Mouse (Mus musculus) midbrain, embryonic 14.5 days (tissue): ENCODE results near the gene Olfr56. TPM values are rescaled to one million over a fixed set of nuclear protein-coding genes. Genes with fewer than 3 reads are reported as not detected.

Source experiments
- ATAC-seq: fragments of 200-750 bp; cut with Nextera tagmentation; 2 replicates; pipeline ENCODE4 v1.8.0; 2017; ENCODE audit warnings: moderate number of reproducible peaks, moderate library complexity; ENCODE audit not compliant: low FRiP score, low TSS enrichment
- DNase-seq: peaks from one replicate; pipeline ENCODE4 v3.0.0-alpha.2; 2015
- H3K27ac ChIP-seq: fragments of 300-500 bp; sonication (generic); replicated peaks from 2 replicates; pipeline ENCODE4 v1.5.1; 2014; ENCODE audit warnings: mild to moderate bottlenecking, low read depth, low read length, moderate library complexity
- H3K27me3 ChIP-seq: fragments of 300-500 bp; sonication (generic); 2 replicates; pipeline ENCODE4 v1.6.1; 2014; ENCODE audit warnings: low read length, control low read depth, mixed read lengths; ENCODE audit not compliant: control insufficient read depth, insufficient read depth
- H3K36me3 ChIP-seq: fragments of 300-500 bp; sonication (generic); 2 replicates; pipeline ENCODE4 v1.6.1; 2014; ENCODE audit warnings: low read length, control low read depth; ENCODE audit not compliant: control insufficient read depth, insufficient read depth
- H3K4me1 ChIP-seq: fragments of 300-500 bp; sonication (generic); 2 replicates; pipeline ENCODE4 v1.6.1; 2014; ENCODE audit warnings: mild to moderate bottlenecking, antibody characterized with exemption, low read length, control low read depth; ENCODE audit not compliant: control insufficient read depth, insufficient read depth
- H3K4me2 ChIP-seq: fragments of 300-500 bp; sonication (generic); 2 replicates; pipeline ENCODE4 v1.6.1; 2014; ENCODE audit warnings: mild to moderate bottlenecking, low read length, moderate library complexity
- H3K4me3 ChIP-seq: fragments of 300-500 bp; sonication (generic); replicated peaks from 2 replicates; pipeline ENCODE4 v1.5.1; 2014; ENCODE audit warnings: low read depth, low read length
- H3K9ac ChIP-seq: fragments of 300-500 bp; sonication (generic); replicated peaks from 2 replicates; pipeline ENCODE4 v1.6.1; 2014; ENCODE audit warnings: mild to moderate bottlenecking, low read length, moderate library complexity
- H3K9me3 ChIP-seq: fragments of 300-500 bp; sonication (generic); 2 replicates; pipeline ENCODE4 v1.6.1; 2016; ENCODE audit warnings: low read length, control low read depth, mixed read lengths; ENCODE audit not compliant: control insufficient read depth
- WGBS: fragments of 180-500 bp; shearing (Covaris S2); extraction: QIAGEN DNeasy Blood & Tissue Kit; methylation state at CpG from one replicate; pipeline ENCODE4 v1.1.7; 2014; 5-methylcytosine and 5-hydroxymethylcytosine counted together
- polyA plus RNA-seq: library from polyadenylated mRNA; unstranded; fragments of >200 nt; fragmentation: Nextera tagmentation; extraction: Ambion mirVana; gene quantifications from 2 replicates; pipeline ENCODE4 v1.2.1, GENCODE M21; 2014

Gene Olfr56
- polyA plus RNA-seq, 1 experiment from 2014 or later: not detected

DNA sequence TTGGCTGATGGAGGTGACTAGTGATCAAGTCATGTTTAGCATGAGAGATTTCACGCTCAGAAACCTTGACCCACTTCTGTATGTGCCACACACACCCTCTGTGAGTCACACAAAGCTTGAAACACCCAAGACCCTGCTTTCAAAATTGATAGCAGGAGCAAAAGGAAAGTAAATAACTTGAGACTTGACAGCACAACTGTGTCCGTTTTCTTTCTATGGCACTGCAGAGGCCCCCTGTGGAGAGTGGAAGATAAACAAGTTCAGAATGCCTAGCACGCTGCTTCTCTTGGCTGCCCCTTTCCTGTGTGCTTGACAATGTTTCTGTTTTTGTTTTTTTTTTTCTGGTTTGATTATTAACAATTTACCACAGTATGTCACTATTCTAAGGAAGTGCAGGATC is 106.2 kb downstream of the Olfr56 start:
- ATAC-seq (no peak), DNase-seq (peak; percentile 8)
- no peak overlapping the region for H3K4me2 ChIP-seq
- no peaks in the 10 kb centered on the region for H3K9me3 ChIP-seq
- H3K27ac ChIP-seq: no peak overlapping the region
- H3K4me1 ChIP-seq: no peaks in the 10 kb centered on the region
- H3K36me3 ChIP-seq: no peaks in the 10 kb centered on the region
- H3K4me3 ChIP-seq: no peak overlapping the region
- H3K9ac ChIP-seq: no peak overlapping the region
- H3K27me3 ChIP-seq: no peaks in the 10 kb centered on the region
- WGBS: 54% methylated on average over 3 of the region's 3 CpGs

DNA sequence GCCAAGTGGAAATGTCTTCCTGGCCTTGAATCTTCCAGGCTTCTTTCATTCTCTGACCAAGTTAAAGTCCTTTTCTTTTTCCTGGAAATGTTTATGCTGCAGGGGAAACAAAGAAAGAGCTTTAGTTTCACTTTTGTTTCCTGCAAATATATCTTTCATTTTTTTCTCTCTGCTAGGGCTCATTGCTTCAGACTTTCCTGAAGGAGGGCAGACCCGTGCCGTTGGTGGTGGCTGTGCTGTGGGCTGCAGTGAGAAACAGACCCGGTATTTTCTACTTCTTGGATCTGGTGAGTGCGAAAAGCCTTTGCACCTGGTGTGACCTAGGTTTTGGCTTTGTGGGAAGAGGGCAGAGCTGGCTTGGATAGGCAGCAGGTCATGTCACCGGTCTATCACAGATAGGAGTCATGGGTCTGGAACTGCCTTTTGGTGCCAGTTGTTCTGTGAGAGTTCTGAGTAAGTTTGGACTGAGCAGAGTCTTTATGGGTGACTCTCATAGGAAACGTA is 108.2 kb downstream of the Olfr56 start:
- Histone ChIP-seq H3K36me3 (no peaks in the 10 kb centered on the region), H3K4me2 (no peak overlapping the region), H3K9me3 (no peaks in the 10 kb centered on the region), H3K27me3 (no peaks in the 10 kb centered on the region), H3K9ac (no peak overlapping the region), H3K4me1 (no peaks in the 10 kb centered on the region), H3K27ac (no peak overlapping the region), H3K4me3 (no peak overlapping the region)
- DNase-seq: no peak
- 89% methylated on average over 6 of the region's 6 CpGs for WGBS
- ATAC-seq: no peak

DNA sequence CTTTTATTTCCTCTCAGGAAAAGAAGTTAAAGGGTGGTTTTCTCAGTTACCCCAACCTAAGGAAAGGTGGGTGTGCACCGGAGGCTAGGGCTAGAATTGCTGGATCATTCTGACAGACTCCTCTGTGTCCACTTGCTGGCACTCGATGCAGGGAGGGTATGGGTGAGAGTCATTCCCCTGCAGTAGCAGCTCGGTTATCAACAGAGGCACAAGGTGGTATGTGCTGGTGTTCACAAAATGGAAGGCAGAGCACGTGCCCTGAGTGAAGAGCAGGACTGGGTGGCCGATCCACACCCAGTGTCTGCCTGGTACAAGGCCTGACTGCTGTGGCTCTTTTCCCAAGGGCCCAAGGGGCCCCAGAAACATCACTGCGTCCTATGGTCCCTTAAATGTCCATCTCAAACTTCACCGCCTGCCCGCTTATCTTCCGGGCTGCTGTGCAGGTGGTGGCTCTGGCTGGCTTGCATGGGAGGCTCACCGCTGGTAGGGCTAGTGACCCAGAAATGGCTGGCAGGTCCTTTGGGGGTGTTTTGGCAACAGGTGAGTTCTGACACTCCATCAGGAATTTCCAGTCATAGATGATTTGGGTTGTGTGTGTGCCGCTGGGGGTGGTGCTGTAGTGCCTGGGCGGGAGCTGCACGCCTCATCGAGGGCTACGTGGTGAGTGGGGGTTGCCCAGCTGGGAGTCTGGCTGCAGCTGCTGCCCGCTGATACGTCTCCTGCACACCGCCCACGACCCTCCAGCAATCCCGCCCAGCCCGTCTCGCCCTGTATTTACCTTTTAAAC is 109.3 kb downstream of the Olfr56 start:
- WGBS: 45% methylated on average over 22 of the region's 22 CpGs
- H3K4me3 ChIP-seq: no peak overlapping the region
- no peak overlapping the region for H3K9ac ChIP-seq
- H3K4me2 ChIP-seq: no peak overlapping the region
- no peaks in the 10 kb centered on the region for H3K27me3 ChIP-seq
- H3K9me3 ChIP-seq: no peaks in the 10 kb centered on the region
- no peaks in the 10 kb centered on the region for H3K4me1 ChIP-seq
- ATAC-seq (no peak), DNase-seq (no peak)
- H3K27ac ChIP-seq: no peak overlapping the region
- H3K36me3 ChIP-seq: no peaks in the 10 kb centered on the region

DNA sequence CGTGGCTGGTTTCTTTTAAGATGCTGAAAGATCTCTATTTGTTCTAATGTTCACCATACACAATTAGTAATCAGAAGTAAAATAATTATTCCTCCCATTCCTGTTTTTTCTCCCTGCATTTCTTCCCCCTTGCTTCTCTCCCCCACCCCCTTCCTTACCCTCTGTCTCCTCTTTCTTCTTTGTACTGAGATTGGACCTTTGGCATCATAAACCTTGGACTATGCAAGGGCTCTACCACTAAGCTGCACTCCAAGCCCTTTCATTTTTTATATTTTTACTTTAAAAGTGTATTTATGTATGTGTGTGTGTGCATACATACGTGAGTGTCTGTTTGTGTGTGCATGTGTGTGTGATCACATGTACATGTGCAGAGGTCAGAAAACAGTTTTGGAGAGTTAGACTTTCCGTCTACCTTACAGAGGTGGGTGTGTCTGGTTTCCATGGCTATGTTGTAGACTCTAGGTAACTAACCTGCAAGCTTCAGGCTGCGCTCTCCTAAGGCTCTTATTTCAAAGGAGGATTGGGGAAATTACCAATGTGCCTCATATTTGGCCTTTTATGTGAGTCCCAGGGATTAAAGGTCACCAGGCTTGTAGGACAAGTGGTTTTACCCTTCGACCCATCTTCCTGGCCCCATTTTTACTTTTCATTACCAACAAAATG is 110.4 kb downstream of the Olfr56 start:
- Histone ChIP-seq H3K27me3 (no peaks in the 10 kb centered on the region), H3K9me3 (no peaks in the 10 kb centered on the region), H3K36me3 (no peaks in the 10 kb centered on the region), H3K9ac (no peak overlapping the region), H3K27ac (no peak overlapping the region), H3K4me3 (no peak overlapping the region), H3K4me2 (no peak overlapping the region), H3K4me1 (no peaks in the 10 kb centered on the region)
- DNase-seq (no peak), ATAC-seq (no peak)
- WGBS: 91% methylated on average over 5 of the region's 5 CpGs

DNA sequence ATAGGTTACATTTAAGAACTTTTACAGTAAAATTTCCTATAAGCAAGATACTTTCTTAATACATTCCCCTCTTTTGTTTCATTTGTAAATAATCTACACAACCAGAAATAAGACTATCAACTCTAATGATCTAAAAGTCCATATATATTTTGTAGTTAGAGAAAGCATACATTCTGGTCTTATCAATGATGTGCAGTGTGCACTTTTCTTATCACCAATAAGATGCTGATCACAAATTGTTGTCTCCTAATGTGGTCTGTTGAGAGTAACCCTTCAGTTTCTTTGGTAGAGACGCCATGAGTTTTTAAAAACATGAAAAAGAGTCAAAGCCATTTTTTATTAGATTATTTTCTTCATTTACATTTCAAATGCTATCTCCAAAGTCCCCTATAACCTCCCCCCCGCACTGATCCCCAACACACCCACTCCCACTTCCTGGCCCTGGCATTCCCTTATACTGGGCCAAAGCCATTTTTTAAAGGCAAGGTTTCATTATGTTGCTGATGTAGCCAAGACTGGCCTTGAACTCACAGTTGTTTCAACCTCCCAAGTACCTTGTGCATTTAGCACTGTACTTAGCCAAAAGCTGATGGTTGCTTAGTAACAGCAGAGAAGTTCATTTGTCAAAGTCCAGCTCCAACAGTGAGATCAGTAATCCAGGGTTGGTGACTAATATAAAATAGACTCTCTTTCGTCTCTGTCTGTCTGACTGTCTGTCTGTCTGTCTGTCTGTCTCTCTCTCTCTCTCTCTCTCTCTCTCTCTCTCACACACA is 111.2 kb downstream of the Olfr56 start:
- H3K27ac ChIP-seq: no peak overlapping the region
- H3K4me2 ChIP-seq: no peak overlapping the region
- WGBS: 81% methylated on average over 3 of the region's 3 CpGs
- H3K4me3 ChIP-seq: no peak overlapping the region
- H3K9ac ChIP-seq: no peak overlapping the region
- DNase-seq (no peak), ATAC-seq (no peak)
- no peaks in the 10 kb centered on the region for H3K36me3 ChIP-seq
- no peaks in the 10 kb centered on the region for H3K9me3 ChIP-seq
- no peaks in the 10 kb centered on the region for H3K27me3 ChIP-seq
- H3K4me1 ChIP-seq: no peaks in the 10 kb centered on the region

DNA sequence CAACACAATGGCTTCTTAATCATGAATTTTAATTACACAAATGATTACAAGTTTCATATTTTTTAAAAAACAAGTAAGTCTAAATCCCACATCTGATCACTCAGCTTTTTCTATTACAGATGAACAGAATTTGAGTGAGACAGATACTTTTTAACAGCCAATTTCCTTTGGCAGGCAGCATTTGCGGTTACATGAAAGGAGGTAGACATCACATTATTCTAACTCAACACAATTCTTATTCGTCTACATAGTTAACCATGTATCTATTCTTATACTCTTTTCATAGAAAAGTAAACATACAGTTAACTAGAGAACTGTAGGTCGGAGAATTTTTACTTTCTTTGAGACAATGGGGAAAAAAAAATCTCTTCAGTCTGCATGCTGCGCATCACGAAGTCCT is 111.9 kb downstream of the Olfr56 start:
- Histone ChIP-seq H3K4me3 (no peak overlapping the region), H3K36me3 (no peaks in the 10 kb centered on the region), H3K9me3 (no peaks in the 10 kb centered on the region), H3K27me3 (no peaks in the 10 kb centered on the region), H3K4me2 (no peak overlapping the region), H3K9ac (no peak overlapping the region), H3K27ac (no peak overlapping the region), H3K4me1 (no peaks in the 10 kb centered on the region)
- ATAC-seq (no peak), DNase-seq (no peak)
- WGBS: 88% methylated on average over 5 of the region's 5 CpGs

DNA sequence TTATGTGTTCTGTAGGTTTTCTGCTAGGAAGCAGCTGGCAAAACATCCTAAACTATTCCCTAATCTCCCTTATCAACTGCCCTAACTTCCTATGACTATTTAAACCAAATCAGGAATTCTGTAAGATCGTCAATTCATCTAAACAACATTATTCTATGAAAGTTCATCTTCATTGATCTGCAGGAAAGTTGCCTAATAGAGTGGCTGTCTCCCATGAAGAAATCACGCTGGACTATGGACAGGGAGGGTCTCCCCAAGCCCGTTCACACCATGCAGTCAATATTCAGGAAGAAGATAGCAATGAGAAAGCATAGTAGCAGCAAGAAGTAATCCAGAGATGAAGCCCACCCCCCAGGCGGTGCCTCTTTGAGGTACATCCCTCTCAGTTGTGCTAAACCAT is 112.5 kb downstream of the Olfr56 start:
- no peak overlapping the region for H3K27ac ChIP-seq
- no peak overlapping the region for H3K9ac ChIP-seq

DNA sequence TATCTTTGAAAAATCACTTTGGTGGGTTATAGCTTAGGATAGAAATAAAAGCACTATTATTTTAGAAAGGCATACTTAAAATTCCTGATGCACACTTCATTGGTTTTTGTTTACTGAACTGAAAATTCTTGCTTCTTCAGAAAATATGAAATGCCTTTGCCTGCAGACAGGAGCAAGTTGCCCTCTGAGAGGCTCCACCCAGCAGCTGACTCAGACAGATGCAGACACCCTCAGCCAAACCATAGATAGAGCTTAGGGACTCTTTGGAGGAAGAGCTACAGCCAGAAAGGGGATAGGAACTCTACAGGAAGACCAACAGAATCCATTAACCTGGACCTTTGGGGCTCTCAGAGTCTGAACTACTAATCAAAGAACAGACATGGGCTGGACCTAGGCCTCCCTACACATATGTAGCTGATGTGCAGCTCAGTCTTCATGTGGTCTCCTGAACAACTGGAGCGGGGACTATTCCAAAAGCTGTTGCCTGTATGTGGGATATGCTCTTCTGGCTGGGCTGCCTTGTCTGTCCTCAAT is 113.4 kb downstream of the Olfr56 start:
- DNase-seq (no peak), ATAC-seq (no peak)
- no peaks in the 10 kb centered on the region for H3K9me3 ChIP-seq
- H3K36me3 ChIP-seq: no peaks in the 10 kb centered on the region
- no peak overlapping the region for H3K4me3 ChIP-seq
- H3K27ac ChIP-seq: no peak overlapping the region
- H3K9ac ChIP-seq: no peak overlapping the region
- no peak overlapping the region for H3K4me2 ChIP-seq
- H3K4me1 ChIP-seq: no peaks in the 10 kb centered on the region
- WGBS: 97% methylated on average over 1 of the region's 1 CpGs
- no peaks in the 10 kb centered on the region for H3K27me3 ChIP-seq

More for the DNA sequence above, 112.5 kb downstream of the Olfr56 start:
- no peak overlapping the region for H3K4me2 ChIP-seq
- H3K4me3 ChIP-seq: no peak overlapping the region
- WGBS: 78% methylated on average over 4 of the region's 4 CpGs
- no peaks in the 10 kb centered on the region for H3K27me3 ChIP-seq
- no peaks in the 10 kb centered on the region for H3K36me3 ChIP-seq
- DNase-seq (no peak), ATAC-seq (no peak)
- H3K4me1 ChIP-seq: no peaks in the 10 kb centered on the region
- H3K9me3 ChIP-seq: no peaks in the 10 kb centered on the region
